Mouse (Mus musculus) heart, postnatal 0 days (tissue): ENCODE measurements around the gene Nrn1. TPM values are rescaled to one million over a fixed set of nuclear protein-coding genes. Genes with fewer than 3 reads are reported as not detected.

Source experiments
- ATAC-seq: fragments of 200-750 bp; cut with Nextera tagmentation; 2 replicates; pipeline ENCODE4 v1.8.0; 2017; ENCODE audit warnings: low read depth, moderate number of reproducible peaks, moderate library complexity; ENCODE audit not compliant: insufficient read depth
- DNase-seq: peaks from one replicate; pipeline ENCODE4 v3.0.0-alpha.2; 2016; ENCODE audit warnings: low spot score
- H3K27ac ChIP-seq: fragments of 300-500 bp; sonication (generic); 2 replicates; pipeline ENCODE4 v1.5.1; 2014; ENCODE audit warnings: low read depth, mild to moderate bottlenecking
- H3K27me3 ChIP-seq: fragments of 300-500 bp; sonication (generic); 2 replicates; pipeline ENCODE4 v1.6.1; 2014; ENCODE audit warnings: low read length, mixed read lengths; ENCODE audit not compliant: control insufficient read depth, insufficient read depth
- H3K36me3 ChIP-seq: fragments of 300-500 bp; sonication (generic); replicated peaks from 2 replicates; pipeline ENCODE4 v1.6.1; 2014; ENCODE audit warnings: low read length, mixed read lengths; ENCODE audit not compliant: control insufficient read depth, insufficient read depth
- H3K4me1 ChIP-seq: fragments of 300-500 bp; sonication (generic); 2 replicates; pipeline ENCODE4 v1.6.1; 2014; ENCODE audit warnings: antibody characterized with exemption; ENCODE audit not compliant: control insufficient read depth, insufficient read depth
- H3K4me2 ChIP-seq: fragments of 300-500 bp; sonication (generic); 2 replicates; pipeline ENCODE4 v1.6.1; 2014; ENCODE audit warnings: low read depth, mild to moderate bottlenecking, low read length, moderate library complexity
- H3K4me3 ChIP-seq: fragments of 300-500 bp; sonication (generic); 2 replicates; pipeline ENCODE4 v1.5.1; 2014; ENCODE audit warnings: low read depth, low read length
- H3K9ac ChIP-seq: fragments of 300-500 bp; sonication (generic); replicated peaks from 2 replicates; pipeline ENCODE4 v1.6.1; 2014; ENCODE audit warnings: low read depth, low read length, mixed read lengths
- H3K9me3 ChIP-seq: fragments of 300-500 bp; sonication (generic); replicated peaks from 2 replicates; pipeline ENCODE4 v1.6.1; 2016; ENCODE audit warnings: low read length; ENCODE audit not compliant: control insufficient read depth
- CTCF ChIP-seq: IDR thresholded peaks from 2 replicates; pipeline ENCODE4 v1.5.1; 2016; ENCODE audit warnings: antibody characterized with exemption, control low read depth, low read depth
- EP300 ChIP-seq: IDR thresholded peaks from 2 replicates; pipeline ENCODE4 v1.6.1; 2016; ENCODE audit warnings: antibody characterized with exemption, low read depth
- WGBS: fragments of 180-500 bp; shearing (Covaris S2); extraction: QIAGEN DNeasy Blood & Tissue Kit; methylation state at CpG from one replicate; pipeline ENCODE4 v1.1.7; 2014; 5-methylcytosine and 5-hydroxymethylcytosine counted together
- polyA plus RNA-seq: library from polyadenylated mRNA; unstranded; fragments of >200 nt; fragmentation: Nextera tagmentation; extraction: Ambion mirVana; gene quantifications from 2 replicates; pipeline ENCODE4 v1.2.1, GENCODE M21; 2015
- total RNA-seq: library from RNA; depleted of rRNA; stranded (reverse); fragments of >200 nt; gene quantifications from 2 replicates; pipeline ENCODE4 v1.2.3, GENCODE M21; 2014; ENCODE audit warnings: low replicate concordance

Nrn1 gene
- total and polyA plus RNA-seq, 2 experiments from 2014 or later = 2.8 to 6.4 TPM

GRCm38 (mm10) chr13:36680690-36681355 is 54.1 kb downstream of the Nrn1 start:
- Histone ChIP-seq H3K27me3 (no peaks in the 10 kb centered on the region), H3K9ac (no peak overlapping the region), H3K4me1 (no peaks in the 10 kb centered on the region), H3K4me2 (no peak overlapping the region), H3K27ac (no peak overlapping the region), H3K9me3 (no peaks in the 10 kb centered on the region), H3K4me3 (no peak overlapping the region), H3K36me3 (no peaks in the 10 kb centered on the region)
- no peak for TF ChIP-seq CTCF
- no peak for TF ChIP-seq EP300
- 84% methylated on average over 8 of the region's 8 CpGs for WGBS
- DNase-seq (no peak), ATAC-seq (no peak)

DNA sequence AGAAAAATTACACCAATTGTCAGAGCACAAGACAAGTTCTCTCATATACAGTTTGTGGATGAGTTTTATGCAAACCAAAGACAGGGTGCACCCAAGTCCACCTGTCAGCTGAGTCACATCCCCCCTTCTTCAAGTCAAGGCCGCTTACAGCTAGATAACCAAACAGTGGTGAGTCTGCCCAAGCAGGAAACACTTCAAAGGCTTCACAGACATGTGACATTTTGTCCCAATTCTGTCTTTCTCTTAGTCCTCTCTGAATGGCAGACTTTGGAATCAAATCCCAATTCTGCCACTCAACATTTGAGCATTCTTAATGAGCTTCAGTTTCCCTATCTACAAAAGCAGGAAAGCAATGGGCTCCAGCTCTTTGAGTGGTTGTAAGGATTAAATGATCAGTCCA is 55.6 kb downstream of the Nrn1 start:
- H3K4me3 ChIP-seq = no peak overlapping the region
- no peaks in the 10 kb centered on the region for H3K27me3 ChIP-seq
- H3K4me2 ChIP-seq = no peak overlapping the region
- H3K36me3 ChIP-seq = no peaks in the 10 kb centered on the region
- ATAC-seq (no peak), DNase-seq (no peak)
- no peak for TF ChIP-seq CTCF
- no peak for TF ChIP-seq EP300
- H3K9ac ChIP-seq = no peak overlapping the region
- 43% methylated on average over 1 of the region's 1 CpGs for WGBS
- no peaks in the 10 kb centered on the region for H3K9me3 ChIP-seq
- H3K4me1 ChIP-seq = no peaks in the 10 kb centered on the region
- no peak overlapping the region for H3K27ac ChIP-seq
